Mouse (Mus musculus): ENCODE results near the gene Mgat4a.

GRCm38 (mm10) chr1:37505348-37505730 is 35.5 kb downstream of the Mgat4a start:
- no peak for TF ChIP-seq ELF1 (IDR thresholded peaks at IDR 0.05; ENCODE audit: low read depth, low read length)
- peak; percentile 36 for TF ChIP-seq RAD21 (IDR thresholded peaks at IDR 0.05; ENCODE audit: low read depth, low read length)
- no peak for TF ChIP-seq EP300 (IDR thresholded peaks at IDR 0.05; ENCODE audit: low read length)
- peak in 1 of 2 experiments; percentile 41; a peak in 2 of 4 replicates for TF ChIP-seq CTCF (conservative IDR thresholded peaks at IDR 0.05 in 1 of 2, IDR thresholded peaks at IDR 0.05 in 1 of 2; ENCODE audit: low read depth in 2 of 2, low read length in 2 of 2)
- no peak for TF ChIP-seq TBP (conservative IDR thresholded peaks at IDR 0.05; ENCODE audit: low read depth, low read length)
- no peak for TF ChIP-seq SIN3A (IDR thresholded peaks at IDR 0.05; ENCODE audit: low read length)
- TF ChIP-seq MAZ (IDR thresholded peaks at IDR 0.05; ENCODE audit: low read depth, low read length), result no peak
- TF ChIP-seq NRF1 (IDR thresholded peaks at IDR 0.05; ENCODE audit: low read depth, low read length), result no peak
- TF ChIP-seq HCFC1 (IDR thresholded peaks at IDR 0.05; ENCODE audit: low read depth, low read length), result no peak
- no peak for TF ChIP-seq MAX (IDR thresholded peaks at IDR 0.05; ENCODE audit: low read length)
- no peak for TF ChIP-seq JUND (conservative IDR thresholded peaks at IDR 0.05; ENCODE audit: low read depth, low read length)
- TF ChIP-seq KAT2A (IDR thresholded peaks at IDR 0.05; ENCODE audit: insufficient replicate concordance, low read length), result no peak
- TF ChIP-seq ETS1 (conservative IDR thresholded peaks at IDR 0.05; ENCODE audit: low read depth, low read length), result no peak
